7 mouse cellular contexts compared by ENCODE assay signal in the genomic region with DNA sequence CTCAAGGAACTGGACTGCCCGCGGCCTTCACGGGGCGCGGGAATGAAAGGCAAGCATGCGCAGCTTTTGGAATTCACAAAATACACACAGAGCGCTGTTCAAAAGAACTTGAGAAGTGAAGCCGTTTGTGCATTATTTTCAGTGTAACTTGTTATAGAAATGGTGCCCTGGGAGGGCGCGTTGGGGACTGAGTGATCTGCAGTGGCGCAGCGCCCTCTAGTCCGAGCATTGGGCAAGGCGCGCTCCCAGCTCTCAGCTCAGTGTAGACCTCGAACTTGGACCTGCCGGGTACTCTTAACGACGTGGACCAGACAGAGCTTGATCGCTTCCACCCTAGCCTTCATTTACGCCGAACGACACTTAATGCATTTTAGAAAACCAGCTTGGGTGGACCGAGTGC. TPM values are rescaled to one million over a fixed set of nuclear protein-coding genes. Genes with fewer than 3 reads are reported as not detected.
DNase-seq lines count a peak whose midpoint lies in the region; ATAC-seq and TF ChIP-seq lines count a peak whose summit lies in the region.

No protein-coding gene starts in this region.

- H3K4me2 ChIP-seq in intestine, postnatal 0 days (replicated peaks; ENCODE audit: low read depth): peak overlapping the region; percentile 88

- H3K4me1 ChIP-seq in bone marrow, adult 2 months (ENCODE audit: control insufficient read depth, insufficient read depth, low read length): no peaks in the 10 kb centered on the region
- H3K4me1 ChIP-seq in intestine, postnatal 0 days (replicated peaks; ENCODE audit: control insufficient read depth, insufficient read depth, low read length): no peaks in the 10 kb centered on the region
- peaks cover under 1% of the 10 kb centered on the region for H3K4me1 ChIP-seq in small intestine, adult 2 months (ENCODE audit: control insufficient read depth, insufficient read depth, insufficient read length, low read length)

- H3K4me3 ChIP-seq in bone marrow, adult 2 months (replicated peaks; ENCODE audit: control insufficient read depth, low read depth, low read length): no peak overlapping the region
- peak overlapping the region; percentile 91 for H3K4me3 ChIP-seq in intestine, postnatal 0 days (ENCODE audit: low read depth, low read length)
- peak overlapping the region; percentile 69 for H3K4me3 ChIP-seq in small intestine, adult 2 months (ENCODE audit: low read depth, low read length)

- peak; percentile 85 for DNase-seq in embryo, embryonic 9.5 days (ENCODE audit: extremely low spot score)
- peak; percentile 87 to 90 for DNase-seq in left cerebral cortex, postnatal 14 days (ENCODE audit: low spot score in 2 of 2)
- peak; percentile 91 for DNase-seq in mesoderm, embryonic 11.5 days (ENCODE audit: low read depth, low spot score)

- H3K9me3 ChIP-seq in intestine, postnatal 0 days (ENCODE audit: control insufficient read depth): no peaks in the 10 kb centered on the region

- peak; percentile 53 for ATAC-seq in granulocyte monocyte progenitor cell, adult 5-6 weeks (replicated peaks; ENCODE audit: poor library complexity, severe bottlenecking)
- peak; percentile 71 for ATAC-seq in intestine, postnatal 0 days

- H3K27me3 ChIP-seq in intestine, postnatal 0 days (replicated peaks; ENCODE audit: control insufficient read depth, insufficient read depth, low read length): no peaks in the 10 kb centered on the region
- no peaks in the 10 kb centered on the region for H3K27me3 ChIP-seq in small intestine, adult 2 months (ENCODE audit: control insufficient read depth, insufficient read depth, low read length)

- H3K36me3 ChIP-seq in intestine, postnatal 0 days (ENCODE audit: control insufficient read depth, insufficient read depth): no peaks in the 10 kb centered on the region
- H3K36me3 ChIP-seq in small intestine, adult 2 months (ENCODE audit: control insufficient read depth, insufficient read depth, low read length): no peaks in the 10 kb centered on the region

- intact Hi-C loops in left cerebral cortex, postnatal 14 days (cut with DNase I): loop anchor here (5.0 kb wide), 4 partner anchors 52 to 898 kb away; no protein-coding TSS in a partner anchor

- H3K9ac ChIP-seq in intestine, postnatal 0 days (ENCODE audit: low read depth, low read length): peak overlapping the region; percentile 65

- peak; percentile 21; the same call in 1 of the 2 replicates for TF ChIP-seq CTCF in bone marrow, adult 2 months (IDR thresholded peaks at IDR 0.05; ENCODE audit: control insufficient read depth, insufficient read depth, low read length)
- peak; percentile 98 for TF ChIP-seq CTCF in intestine, postnatal 0 days (IDR thresholded peaks at IDR 0.05; ENCODE audit: low read depth)
- peak; percentile 82 for TF ChIP-seq CTCF in small intestine, adult 2 months (IDR thresholded peaks at IDR 0.05; ENCODE audit: extremely low read depth, insufficient read length, insufficient replicate concordance, low read depth, low read length)

- no peak overlapping the region for H3K27ac ChIP-seq in bone marrow, adult 2 months (ENCODE audit: control insufficient read depth, insufficient read depth, low read depth, low read length, poor library complexity)
- peak overlapping the region; percentile 89 for H3K27ac ChIP-seq in intestine, postnatal 0 days (ENCODE audit: low read depth, low read length)
- peak overlapping the region; percentile 97 for H3K27ac ChIP-seq in small intestine, adult 2 months (ENCODE audit: insufficient read depth, low read depth, low read length)

- no peak for TF ChIP-seq POLR2A in bone marrow, adult 2 months (IDR thresholded peaks at IDR 0.05; ENCODE audit: borderline replicate concordance, control insufficient read depth, low read depth, low read length)
- peak; percentile 60; the same call in 1 of the 2 replicates for TF ChIP-seq POLR2A in small intestine, adult 2 months (IDR thresholded peaks at IDR 0.05; ENCODE audit: low read depth, low read length)

- WGBS in bone marrow, adult 2 months: 2% methylated on average over 24 of the region's 24 CpGs
- 0% methylated on average over 24 of the region's 24 CpGs for WGBS in intestine, postnatal 0 days
- WGBS in small intestine, adult 2 months: 1% methylated on average over 24 of the region's 24 CpGs

RNA-seq across cellular contexts. Expression of a gene that starts 0.5 kb away (rescaled TPM):
- 0.97 and 5.9 TPM in 2 replicates for polyA plus RNA-seq in bone marrow, adult 2 months (2011; ENCODE audit: insufficient read depth, insufficient read length, low replicate concordance, missing spikeins)
- total RNA-seq in granulocyte monocyte progenitor cell, adult 5-6 weeks (2014; fragmentation: Nextera tagmentation): not detected in 2 replicates
- total RNA-seq in granulocyte monocyte progenitor cell, adult 5-6 weeks (2017): not detected in 2 replicates
- polyA plus RNA-seq in intestine, postnatal 0 days (2015; fragmentation: Nextera tagmentation; extraction: Ambion mirVana): 10.4 and 10.7 TPM in 2 replicates
- total RNA-seq in left cerebral cortex, postnatal 14 days (2021): 10 to 100 TPM; 34.2 to 37.4 TPM
- 20.4 and 54.0 TPM in 2 replicates for polyA plus RNA-seq in small intestine, adult 2 months (2012; rRNA removed)

Comparison
In these comparisons a context has a peak if more than half of its experiments do, and no peak if none do; other contexts are left out.
1. CTCF ChIP-seq: peak in every context shown above with its lines; median percentile 98 in intestine, postnatal 0 days; 82 in small intestine, adult 2 months; 21 in bone marrow, adult 2 months.